Mouse (Mus musculus): ENCODE measurements at regions not wholly inside any gene's neighbourhood (a gene's known extent, or its start where the extent isn't known, plus 50 kb on each side); places are given as distances from the start of the nearest gene placed in this dataset.

- no peak for DNase-seq
Measured at GRCm38 (mm10) chr19:37754024-37754423, 56.4 kb downstream of the Cyp26a1 start.

- peak in 1 of 2 experiments; percentile 5 for DNase-seq
Measured at GRCm38 (mm10) chr19:37755372-37755771, 57.8 kb downstream of the Cyp26a1 start.

- no peak for DNase-seq
Measured at GRCm38 (mm10) chr19:37769376-37769775, 71.8 kb downstream of the Cyp26a1 start.

- DNase-seq, result no peak
Measured at GRCm38 (mm10) chr19:37771956-37772355, 74.4 kb downstream of the Cyp26a1 start.

- no peak for DNase-seq
Measured at GRCm38 (mm10) chr19:37774551-37774950, 77.0 kb downstream of the Cyp26a1 start.

- DNase-seq, result no peak
Measured at GRCm38 (mm10) chr19:37774966-37775365, 77.4 kb downstream of the Cyp26a1 start.

GRCm38 (mm10) chr19:37777961-37778360 is 80.4 kb downstream of the Cyp26a1 start:
- DNase-seq, result peak in 1 of 2 experiments; percentile 8

GRCm38 (mm10) chr19:37778568-37778967 is 81.0 kb downstream of the Cyp26a1 start:
- no peak for DNase-seq

- no peak for DNase-seq
Measured at GRCm38 (mm10) chr19:37788540-37788939, 90.9 kb downstream of the Cyp26a1 start.

- DNase-seq, result no peak
Measured at GRCm38 (mm10) chr19:37789576-37790180, 92.1 kb downstream of the Cyp26a1 start.

GRCm38 (mm10) chr19:37790281-37791073 is 92.9 kb downstream of the Cyp26a1 start:
- no peak for DNase-seq

GRCm38 (mm10) chr19:37793176-37793575 is 95.6 kb downstream of the Cyp26a1 start:
- no peak for DNase-seq

- peak in 1 of 2 experiments; percentile 15 for DNase-seq
Measured at GRCm38 (mm10) chr19:37795552-37796343, 98.2 kb downstream of the Cyp26a1 start.

GRCm38 (mm10) chr19:37800161-37800660 is 102.6 kb downstream of the Cyp26a1 start:
- DNase-seq, result no peak

- no peak for DNase-seq
Measured at GRCm38 (mm10) chr19:37809666-37810065, 112.1 kb downstream of the Cyp26a1 start.

- DNase-seq, result peak in 1 of 2 experiments; percentile 7
Measured at GRCm38 (mm10) chr19:37814089-37815073, 116.8 kb downstream of the Cyp26a1 start.

GRCm38 (mm10) chr19:37815627-37816026 is 118.0 kb downstream of the Cyp26a1 start:
- no peak for DNase-seq

GRCm38 (mm10) chr19:37821243-37821642 is 123.6 kb downstream of the Cyp26a1 start:
- no peak for DNase-seq

- DNase-seq, result no peak
Measured at GRCm38 (mm10) chr19:37821671-37822190, 124.1 kb downstream of the Cyp26a1 start.

GRCm38 (mm10) chr19:37824155-37824554 is 126.6 kb downstream of the Cyp26a1 start:
- no peak for DNase-seq

GRCm38 (mm10) chr19:37831406-37831805 is 133.8 kb downstream of the Cyp26a1 start:
- DNase-seq, result no peak

GRCm38 (mm10) chr19:37836900-37837299 is 139.3 kb downstream of the Cyp26a1 start:
- DNase-seq, result no peak

Data from cerebellum, postnatal 25 days (tissue).